Mouse (Mus musculus) splenic B cell, adult 2 months (primary cell): ENCODE measurements around the gene Zfp112.

Experiments
- DNase-seq: peaks from one replicate; pipeline ENCODE4 v3.0.0-alpha.2; 2011; ENCODE audit warnings: low read depth, low spot score
- H3K27me3 ChIP-seq: 2 replicates; pipeline ENCODE4 v1.6.1; 2012; ENCODE audit warnings: mild to moderate bottlenecking, low read length, moderate library complexity, mixed read lengths; ENCODE audit not compliant: control insufficient read depth, poor library complexity, insufficient read depth, severe bottlenecking
- H3K36me3 ChIP-seq: 2 replicates; pipeline ENCODE4 v1.6.1; 2012; ENCODE audit warnings: mild to moderate bottlenecking, low read length, moderate library complexity, mixed read lengths; ENCODE audit not compliant: control insufficient read depth, poor library complexity, insufficient read depth, severe bottlenecking

Gene Zfp112

DNA sequence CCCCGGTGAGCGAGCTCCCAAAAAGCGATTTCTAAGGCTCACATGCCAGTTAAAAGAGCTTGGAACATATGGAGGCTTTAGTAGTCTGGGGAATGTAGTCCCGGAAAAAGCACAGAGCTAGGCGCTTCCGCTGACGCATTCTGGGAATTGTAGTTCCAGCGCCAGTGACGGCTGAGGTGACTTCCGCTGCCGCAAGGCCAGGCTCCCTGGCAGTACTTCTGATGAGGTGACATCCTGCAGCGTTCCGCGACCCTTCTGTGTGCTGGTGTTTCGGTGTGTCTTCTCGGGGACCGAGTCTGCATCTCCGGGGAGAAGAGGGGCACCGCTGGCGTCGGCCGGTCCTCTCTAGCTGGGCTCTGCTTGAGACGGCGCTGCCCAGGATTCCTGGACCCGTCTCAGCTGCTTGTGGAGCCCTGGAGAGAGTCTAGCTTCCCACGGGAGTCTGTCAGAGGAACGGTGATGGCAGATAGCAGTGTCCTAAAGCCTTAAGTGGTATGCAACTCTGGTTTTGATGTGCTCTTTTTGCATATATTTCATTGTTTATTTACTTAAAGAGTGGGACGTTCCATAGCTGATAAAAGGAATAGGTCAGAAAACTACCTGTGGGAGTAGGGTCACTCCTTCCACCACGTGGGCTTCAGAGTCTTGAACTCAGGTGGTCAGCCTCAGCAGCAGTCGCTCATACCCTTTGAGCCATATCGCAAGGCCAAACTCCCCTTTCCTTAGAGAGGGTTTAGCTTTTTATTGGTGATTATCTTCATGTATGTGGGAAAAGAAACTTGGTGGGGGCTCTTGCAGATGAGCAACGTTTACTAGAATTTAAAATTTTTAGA, 22.1 kb downstream of the Zfp112 start, which contains the start of gene Zfp235:
Gene Zfp235 (plus strand): TSS at position 174 of the 833 bp plus-strand sequence.
- H3K27me3 ChIP-seq, result no peaks in the 10 kb centered on the region
- DNase-seq, result peak; percentile 89
- peaks cover 4% of the 10 kb centered on the region for H3K36me3 ChIP-seq

DNA sequence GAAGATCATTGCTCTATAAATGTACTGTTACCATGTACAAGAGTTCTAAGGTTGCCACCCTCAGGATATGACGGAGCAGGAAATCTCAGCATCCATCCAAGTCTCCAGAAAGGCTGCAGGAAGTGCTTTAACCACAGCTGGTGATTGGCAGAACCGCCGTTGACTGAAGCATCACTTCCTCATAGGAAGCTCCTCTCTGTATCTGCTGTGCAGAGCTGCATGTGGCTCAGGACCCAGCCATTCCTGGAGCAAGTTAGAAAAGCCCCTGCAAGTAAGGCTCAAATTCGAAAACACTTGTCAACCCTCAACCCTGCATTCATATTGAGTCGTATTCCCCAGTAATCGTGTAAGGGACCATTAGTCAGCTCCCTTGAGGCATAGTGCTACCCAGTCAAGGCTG, 30.5 kb downstream of the Zfp112 start:
- peaks cover 3% of the 10 kb centered on the region; the same call in 1 of the 2 replicates for H3K36me3 ChIP-seq
- DNase-seq, result peak; percentile 5
- no peaks in the 10 kb centered on the region for H3K27me3 ChIP-seq

DNA sequence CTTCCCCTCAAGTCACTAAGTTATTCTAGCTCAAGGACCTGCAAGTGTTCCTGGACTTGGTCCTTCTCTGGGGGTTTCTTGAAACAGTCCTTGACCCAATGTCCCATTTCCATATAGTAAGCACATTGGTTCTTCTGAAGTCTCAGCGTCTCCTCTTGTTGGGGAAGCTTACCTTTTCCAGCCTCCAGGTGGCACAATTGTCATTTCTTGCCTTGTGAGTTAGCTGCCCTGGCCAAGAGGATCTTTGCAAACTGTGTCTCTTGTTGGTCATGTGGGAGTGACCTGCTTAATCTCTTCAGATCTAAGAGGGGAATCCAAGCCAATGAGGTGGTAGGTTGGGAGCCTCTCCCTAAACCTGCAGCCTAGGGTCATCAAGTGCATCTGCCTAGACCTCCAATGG, 41.2 kb downstream of the Zfp112 start:
- no peaks in the 10 kb centered on the region for H3K36me3 ChIP-seq
- DNase-seq, result peak; percentile 56

DNA sequence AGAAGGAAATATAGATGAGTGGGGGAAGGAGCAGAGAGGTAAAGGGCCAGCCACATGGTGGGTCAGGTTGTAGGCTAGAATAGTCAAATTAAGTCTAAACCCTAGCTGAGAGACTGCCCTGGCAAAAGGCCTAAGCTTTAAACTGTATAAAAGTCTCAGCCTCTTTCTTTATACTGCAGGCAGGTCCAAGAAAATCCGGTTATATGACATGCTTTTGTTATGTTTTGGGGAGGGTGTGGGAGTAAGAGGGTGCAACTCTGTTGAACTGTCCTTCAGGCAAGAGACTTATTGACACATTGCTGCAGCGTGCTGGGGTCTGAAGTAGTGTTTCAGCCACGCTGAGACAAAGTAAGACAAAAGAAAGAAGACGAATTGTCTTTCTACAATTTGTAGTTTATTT, 60.1 kb downstream of the Zfp112 start:
- no peak for DNase-seq
- no peaks in the 10 kb centered on the region for H3K36me3 ChIP-seq

More for the DNA sequence above, 41.2 kb downstream of the Zfp112 start:
- H3K27me3 ChIP-seq, result no peaks in the 10 kb centered on the region

DNA sequence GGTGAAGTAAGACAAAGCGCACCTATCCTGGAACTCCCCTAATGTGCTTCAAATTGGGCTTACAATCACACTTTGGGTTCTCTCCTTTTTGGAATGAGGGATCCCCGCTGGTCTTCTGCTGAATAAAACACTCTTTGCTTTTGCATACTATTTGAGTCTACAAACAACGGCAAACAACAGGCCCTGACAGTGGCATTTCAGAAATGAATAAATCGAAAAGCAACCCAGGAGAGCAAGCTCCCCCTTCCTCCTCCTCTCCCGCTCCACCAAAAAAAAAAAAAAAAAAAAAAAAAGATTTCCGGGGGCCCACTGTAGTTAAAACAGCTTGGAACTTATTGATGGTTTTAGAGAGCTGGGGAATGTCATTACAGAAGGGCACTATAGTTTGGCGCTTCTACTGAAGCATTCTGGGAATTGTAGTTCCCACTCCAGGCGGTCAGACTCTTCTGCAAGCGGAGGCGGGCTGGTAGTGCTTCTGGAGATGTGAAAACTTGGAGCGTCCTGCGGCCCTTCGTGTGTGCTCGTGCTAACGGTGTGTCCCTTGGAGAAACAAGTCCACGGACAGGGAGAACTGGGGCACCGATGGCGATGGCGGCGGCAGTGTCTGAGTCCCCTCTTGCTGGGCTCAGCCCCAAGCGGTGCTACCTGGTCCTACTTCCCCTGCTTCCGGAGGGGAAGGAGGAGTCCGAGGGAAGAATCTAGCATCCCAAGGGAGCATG, 62.7 kb downstream of the Zfp112 start, which contains the start of gene Zfp114:
Gene Zfp114 (plus strand): TSS at position 443 of the 719 bp plus-strand sequence.
- Histone ChIP-seq H3K36me3 (no peaks in the 10 kb centered on the region), H3K27me3 (no peaks in the 10 kb centered on the region)
- peak; percentile 34 for DNase-seq

More for the DNA sequence above, 60.1 kb downstream of the Zfp112 start:
- H3K27me3 ChIP-seq, result no peaks in the 10 kb centered on the region

DNA sequence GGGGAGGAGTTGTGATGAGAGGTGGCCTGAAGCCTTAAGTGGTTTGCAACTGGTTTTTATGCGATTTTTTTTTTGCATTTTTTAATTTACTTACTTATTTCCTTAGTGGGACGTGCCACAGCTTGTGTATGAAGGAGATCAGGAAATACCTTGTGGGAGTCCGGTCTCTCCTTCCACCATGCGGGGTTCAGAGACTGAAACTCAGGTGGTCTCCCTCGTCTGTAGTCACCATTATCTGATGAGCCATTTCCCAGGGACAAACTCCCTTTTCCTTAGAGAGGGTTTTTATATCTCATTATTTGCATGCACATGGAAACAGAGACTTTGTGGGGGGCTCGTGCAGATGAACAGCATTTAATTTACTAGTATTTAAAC, 63.2 kb downstream of the Zfp112 start:
- H3K36me3 ChIP-seq, result no peaks in the 10 kb centered on the region
- no peak for DNase-seq
- H3K27me3 ChIP-seq, result no peaks in the 10 kb centered on the region
